Mouse (Mus musculus) lung, embryonic 16.5 days (tissue): ENCODE measurements around the gene Ptprj. TPM values are rescaled to one million over a fixed set of nuclear protein-coding genes. Genes with fewer than 3 reads are reported as not detected.

Experiments
- ATAC-seq: fragments of 200-750 bp; cut with Nextera tagmentation; 2 replicates; pipeline ENCODE4 v1.8.0; 2017; ENCODE audit warnings: low read depth, mild to moderate bottlenecking, moderate library complexity
- H3K27ac ChIP-seq: fragments of 300-500 bp; sonication (generic); 2 replicates; pipeline ENCODE4 v1.5.1; 2014; ENCODE audit warnings: mild to moderate bottlenecking, control low read depth, low read length
- H3K27me3 ChIP-seq: fragments of 300-500 bp; sonication (generic); 2 replicates; pipeline ENCODE4 v1.6.1; 2014; ENCODE audit warnings: low read depth, low read length, mixed read lengths; ENCODE audit not compliant: control insufficient read depth, insufficient read depth
- H3K36me3 ChIP-seq: fragments of 300-500 bp; sonication (generic); 2 replicates; pipeline ENCODE4 v1.6.1; 2014; ENCODE audit warnings: low read length; ENCODE audit not compliant: control insufficient read depth, insufficient read depth
- H3K4me1 ChIP-seq: fragments of 300-500 bp; sonication (generic); replicated peaks from 2 replicates; pipeline ENCODE4 v1.6.1; 2014; ENCODE audit warnings: low read length, mixed read lengths; ENCODE audit not compliant: control insufficient read depth, insufficient read depth
- H3K4me2 ChIP-seq: fragments of 300-500 bp; sonication (generic); 2 replicates; pipeline ENCODE4 v1.6.1; 2014; ENCODE audit warnings: low read depth, low read length, control low read depth
- H3K4me3 ChIP-seq: fragments of 300-500 bp; sonication (generic); 2 replicates; pipeline ENCODE4 v1.5.1; 2014; ENCODE audit warnings: mild to moderate bottlenecking, low read length, control low read depth
- H3K9ac ChIP-seq: fragments of 300-500 bp; sonication (generic); 2 replicates; pipeline ENCODE4 v1.6.1; 2014; ENCODE audit warnings: low read length, control low read depth
- H3K9me3 ChIP-seq: fragments of 300-500 bp; sonication (generic); 2 replicates; pipeline ENCODE4 v1.6.1; 2016; ENCODE audit warnings: low read length; ENCODE audit not compliant: control insufficient read depth
- WGBS: fragments of 180-500 bp; shearing (Covaris S2); extraction: QIAGEN DNeasy Blood & Tissue Kit; methylation state at CpG from one replicate; pipeline ENCODE4 v1.1.7; 2014; 5-methylcytosine and 5-hydroxymethylcytosine counted together
- polyA plus RNA-seq: library from polyadenylated mRNA; unstranded; fragments of >200 nt; fragmentation: Nextera tagmentation; extraction: Ambion mirVana; gene quantifications from 2 replicates; pipeline ENCODE4 v1.2.1, GENCODE M21; 2015

Ptprj gene
- polyA plus RNA-seq, 1 experiment from 2014 or later, result 2.7 TPM

DNA sequence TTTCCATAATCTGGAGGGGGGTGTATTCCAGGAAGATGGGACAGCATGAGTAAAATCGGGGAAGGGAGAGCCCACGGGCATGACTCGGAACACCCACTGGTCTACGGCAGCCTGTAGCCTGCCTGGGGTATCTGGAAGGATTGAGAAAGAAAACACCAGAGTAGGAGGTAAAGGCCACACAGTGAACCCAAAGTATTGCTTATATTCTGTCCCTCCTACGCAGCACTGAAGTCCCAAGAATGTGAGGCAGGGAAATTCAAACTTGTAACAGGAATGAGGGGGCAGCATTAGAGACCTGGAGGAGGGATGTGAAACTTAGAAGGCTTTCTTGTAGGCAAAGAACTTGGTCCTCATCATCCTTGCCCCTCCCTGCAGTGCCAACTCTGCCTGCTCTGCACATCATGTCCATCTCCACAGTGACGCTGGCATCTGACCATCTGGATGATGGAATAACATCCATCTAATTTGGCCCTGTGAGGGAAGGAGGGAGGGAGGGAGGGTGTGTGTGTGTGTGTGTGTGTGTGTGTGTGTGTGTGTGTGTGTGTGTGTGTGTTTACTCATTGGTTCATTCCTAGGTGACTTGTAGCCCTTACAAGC is 37.2 kb downstream of the Ptprj start:
- no peaks in the 10 kb centered on the region for H3K4me1 ChIP-seq
- H3K27ac ChIP-seq, result no peak overlapping the region
- no peak overlapping the region for H3K4me2 ChIP-seq
- WGBS, result 82% methylated on average over 6 of the region's 6 CpGs
- no peak overlapping the region for H3K4me3 ChIP-seq
- H3K9me3 ChIP-seq, result no peaks in the 10 kb centered on the region
- H3K9ac ChIP-seq, result no peak overlapping the region
- no peaks in the 10 kb centered on the region for H3K36me3 ChIP-seq
- H3K27me3 ChIP-seq, result no peaks in the 10 kb centered on the region
- no peak for ATAC-seq

- Histone ChIP-seq H3K36me3 (no peaks in the 10 kb centered on the region), H3K4me3 (no peak overlapping the region), H3K27me3 (no peaks in the 10 kb centered on the region), H3K4me1 (no peaks in the 10 kb centered on the region), H3K9me3 (no peaks in the 10 kb centered on the region), H3K9ac (no peak overlapping the region), H3K4me2 (no peak overlapping the region), H3K27ac (no peak overlapping the region)
- ATAC-seq, result no peak
- 81% methylated on average over 2 of the region's 2 CpGs for WGBS
These were observed 37.8 kb downstream of the Ptprj start for GRCm38 (mm10) chr2:90542656-90543055.

- Histone ChIP-seq H3K36me3 (no peaks in the 10 kb centered on the region), H3K9ac (no peak overlapping the region), H3K9me3 (no peaks in the 10 kb centered on the region), H3K27ac (no peak overlapping the region), H3K4me3 (no peak overlapping the region), H3K4me1 (no peaks in the 10 kb centered on the region), H3K4me2 (no peak overlapping the region), H3K27me3 (no peaks in the 10 kb centered on the region)
- no peak for ATAC-seq
- WGBS, result 80% methylated on average over 4 of the region's 4 CpGs
These were observed 41.2 kb downstream of the Ptprj start for GRCm38 (mm10) chr2:90539206-90539605.

DNA sequence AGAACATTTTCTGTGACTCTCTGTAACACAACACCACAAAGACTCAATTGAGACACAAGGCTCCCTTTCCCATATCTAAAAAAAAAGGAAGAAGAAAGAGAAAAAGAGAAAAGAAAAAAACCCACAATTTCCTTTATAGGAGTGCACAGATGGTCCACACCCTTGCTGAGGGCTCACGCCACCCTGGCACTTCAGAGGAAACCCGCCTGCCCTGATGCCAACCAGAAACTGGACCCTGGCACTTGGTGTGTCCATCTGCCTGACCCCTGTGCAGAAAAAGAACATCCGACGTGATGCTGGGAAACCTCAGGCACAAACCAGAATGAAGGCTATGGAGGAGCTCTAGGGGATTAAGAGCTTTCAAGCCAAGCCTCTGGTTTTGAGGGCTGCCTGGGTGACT is 43.2 kb downstream of the Ptprj start:
- Histone ChIP-seq H3K27me3 (no peaks in the 10 kb centered on the region), H3K27ac (no peak overlapping the region), H3K9me3 (no peaks in the 10 kb centered on the region), H3K36me3 (no peaks in the 10 kb centered on the region), H3K4me2 (no peak overlapping the region), H3K9ac (no peak overlapping the region), H3K4me1 (no peaks in the 10 kb centered on the region), H3K4me3 (no peak overlapping the region)
- 75% methylated on average over 4 of the region's 4 CpGs for WGBS
- no peak for ATAC-seq

- ATAC-seq, result no peak
- 27% methylated on average over 9 of the region's 9 CpGs for WGBS
- no peak overlapping the region for H3K4me2 ChIP-seq
These were observed 43.9 kb downstream of the Ptprj start for GRCm38 (mm10) chr2:90536555-90536954.

DNA sequence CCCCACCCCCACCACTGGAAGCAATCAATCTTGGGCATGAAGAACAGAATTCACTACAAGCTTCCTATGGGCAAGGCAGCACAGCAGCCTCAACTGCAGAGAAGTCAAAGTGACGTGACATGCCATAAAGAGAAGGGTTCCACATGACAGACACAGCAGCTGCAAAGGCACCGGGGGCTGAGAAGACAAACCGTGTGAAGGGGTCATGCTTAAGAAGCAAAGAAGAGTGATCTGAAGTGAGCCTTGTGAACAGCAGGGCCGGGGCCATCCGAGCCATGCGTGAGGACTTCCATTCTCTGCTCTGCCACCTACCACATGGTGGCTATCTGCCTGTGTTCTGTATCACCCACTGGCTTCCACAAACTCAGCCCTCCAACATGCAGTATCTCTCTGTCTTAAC is 45.7 kb downstream of the Ptprj start:
- Histone ChIP-seq H3K36me3 (no peaks in the 10 kb centered on the region), H3K9ac (no peak overlapping the region), H3K4me3 (no peak overlapping the region), H3K9me3 (no peaks in the 10 kb centered on the region), H3K4me2 (no peak overlapping the region), H3K4me1 (no peaks in the 10 kb centered on the region), H3K27me3 (no peaks in the 10 kb centered on the region), H3K27ac (no peak overlapping the region)
- ATAC-seq, result no peak
- 79% methylated on average over 6 of the region's 6 CpGs for WGBS

More at GRCm38 (mm10) chr2:90536555-90536954, 43.9 kb downstream of the Ptprj start:
- Histone ChIP-seq H3K36me3 (no peaks in the 10 kb centered on the region), H3K4me1 (no peaks in the 10 kb centered on the region), H3K27ac (no peak overlapping the region), H3K27me3 (no peaks in the 10 kb centered on the region), H3K9me3 (no peaks in the 10 kb centered on the region), H3K9ac (no peak overlapping the region), H3K4me3 (no peak overlapping the region)

GRCm38 (mm10) chr2:90533944-90534343 is 46.5 kb downstream of the Ptprj start:
- H3K4me3 ChIP-seq, result no peak overlapping the region
- no peak; the same call in 1 of the 2 replicates for ATAC-seq
- no peak overlapping the region for H3K27ac ChIP-seq
- H3K4me2 ChIP-seq, result no peak overlapping the region
- no peaks in the 10 kb centered on the region for H3K36me3 ChIP-seq
- no peak overlapping the region for H3K9ac ChIP-seq
- 90% methylated on average over 7 of the region's 7 CpGs for WGBS
- no peaks in the 10 kb centered on the region for H3K4me1 ChIP-seq
- no peaks in the 10 kb centered on the region for H3K9me3 ChIP-seq
- no peaks in the 10 kb centered on the region for H3K27me3 ChIP-seq

- Histone ChIP-seq H3K4me2 (no peak overlapping the region), H3K4me1 (peaks cover 4% of the 10 kb centered on the region), H3K27me3 (no peaks in the 10 kb centered on the region), H3K36me3 (no peaks in the 10 kb centered on the region), H3K27ac (no peak overlapping the region), H3K4me3 (no peak overlapping the region), H3K9ac (no peak overlapping the region), H3K9me3 (no peaks in the 10 kb centered on the region)
- ATAC-seq, result no peak; the same call in 1 of the 2 replicates
- WGBS, result 62% methylated on average over 5 of the region's 5 CpGs
These were observed 48.4 kb downstream of the Ptprj start for GRCm38 (mm10) chr2:90532095-90532494.

- Histone ChIP-seq H3K4me3 (no peak overlapping the region), H3K9me3 (no peaks in the 10 kb centered on the region), H3K27ac (no peak overlapping the region), H3K4me2 (no peak overlapping the region), H3K36me3 (no peaks in the 10 kb centered on the region), H3K4me1 (peaks cover 13% of the 10 kb centered on the region), H3K27me3 (no peaks in the 10 kb centered on the region), H3K9ac (no peak overlapping the region)
- 82% methylated on average over 5 of the region's 5 CpGs for WGBS
- ATAC-seq, result no peak
These were observed 52.3 kb downstream of the Ptprj start for GRCm38 (mm10) chr2:90528107-90528506.

DNA sequence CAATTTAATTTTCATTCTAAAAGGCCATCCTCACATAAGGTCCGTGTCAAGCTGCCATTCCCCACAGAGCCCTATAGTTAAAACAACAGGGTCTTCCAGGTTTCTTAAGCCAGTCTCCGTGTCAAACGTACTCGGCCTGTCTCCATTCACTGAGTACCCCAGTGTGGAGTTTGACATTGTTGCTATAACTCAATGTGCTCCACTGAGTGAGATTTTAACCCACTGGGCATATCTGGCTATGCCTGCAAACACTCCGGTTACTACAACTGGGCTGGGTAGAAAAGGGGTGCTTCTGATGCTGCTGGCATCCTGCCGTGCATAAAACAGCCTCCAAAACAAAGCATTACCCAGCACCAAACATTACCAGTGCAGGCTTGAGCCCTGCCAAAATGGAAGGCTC is 53.5 kb downstream of the Ptprj start:
- 35% methylated on average over 6 of the region's 6 CpGs for WGBS
- Histone ChIP-seq H3K4me1 (peaks cover 17% of the 10 kb centered on the region), H3K4me3 (no peak overlapping the region), H3K27ac (peak overlapping the region; percentile 81), H3K36me3 (no peaks in the 10 kb centered on the region), H3K27me3 (no peaks in the 10 kb centered on the region), H3K4me2 (peak overlapping the region; percentile 45), H3K9me3 (no peaks in the 10 kb centered on the region), H3K9ac (no peak overlapping the region)
- ATAC-seq, result 0 out of 2 replicates have a peak, but pooled peaks have one; percentile 7
